Mouse (Mus musculus): ENCODE results near the gene Ninj2. TPM values are rescaled to one million over a fixed set of nuclear protein-coding genes. Genes with fewer than 3 reads are reported as not detected.
A peak's percentile ranks its signal among the peaks of the same experiment; 100 is the strongest.

The Ninj2 gene
- total and polyA plus RNA-seq, 3 experiments: 0.08 TPM; not detected in 2

GRCm38 (mm10) chr6:120189287-120189686 lies 96.1 kb downstream of the Ninj2 start:
- Histone ChIP-seq H3K4me1 (ENCODE audit: control insufficient read depth in 1 of 2, insufficient read depth in 2 of 2, low read length in 2 of 2) (peaks cover 2 to 9% of the 10 kb centered on the region in 2 experiments; a peak in 3 of 4 replicates), H3K27me3 (ENCODE audit: control insufficient read depth in 1 of 2, insufficient read depth in 2 of 2, low read length in 2 of 2) (no peaks in the 10 kb centered on the region), H3K79me2 (ENCODE audit: control insufficient read depth, insufficient read depth, low read length, poor library complexity) (no peaks in the 10 kb centered on the region; the same call in 1 of the 2 replicates), H3K27ac (ENCODE audit: control insufficient read depth, low read depth, low read length) (peak overlapping the region; percentile 51), H3K9me3 (replicated peaks; ENCODE audit: insufficient read depth, low read length) (no peaks in the 10 kb centered on the region), H3K4me3 (ENCODE audit: control insufficient read depth in 1 of 2, insufficient read depth in 1 of 2, low read depth in 2 of 2, low read length in 2 of 2) (peak overlapping the region in 1 of 2 experiments; percentile 73; a peak in 1 of 4 replicates), H3K36me3 (ENCODE audit: control insufficient read depth in 1 of 2, insufficient read depth in 2 of 2, low read length in 2 of 2) (peaks cover 0 to 4% of the 10 kb centered on the region in 2 experiments; a peak in 2 of 4 replicates), H3K9ac (ENCODE audit: control insufficient read depth, low read depth, low read length, poor library complexity, severe bottlenecking) (peak overlapping the region; percentile 69)
- DNase-seq (ENCODE audit: low read depth, low spot score): peak; percentile 55
- TF ChIP-seq SMC3 (IDR thresholded peaks at IDR 0.05; ENCODE audit: low read depth, low read length): no peak
- TF ChIP-seq CHD1 (IDR thresholded peaks at IDR 0.05; ENCODE audit: low read depth, low read length): no peak
- no peak for TF ChIP-seq MAZ (IDR thresholded peaks at IDR 0.05; ENCODE audit: low read depth, low read length)
- no peak for TF ChIP-seq UBTF (IDR thresholded peaks at IDR 0.05; ENCODE audit: borderline replicate concordance, insufficient read depth, low read depth, low read length)

GRCm38 (mm10) chr6:120190365-120190764 lies 97.2 kb downstream of the Ninj2 start:
- no peak overlapping the region for H3K27ac ChIP-seq (ENCODE audit: control insufficient read depth, low read depth, low read length)
- H3K9ac ChIP-seq (ENCODE audit: control insufficient read depth, low read depth, low read length, poor library complexity, severe bottlenecking): no peak overlapping the region
- peaks cover 0 to 4% of the 10 kb centered on the region in 2 experiments; a peak in 2 of 4 replicates for H3K36me3 ChIP-seq (ENCODE audit: control insufficient read depth in 1 of 2, insufficient read depth in 2 of 2, low read length in 2 of 2)
- TF ChIP-seq BHLHE40 (IDR thresholded peaks at IDR 0.05; ENCODE audit: borderline replicate concordance, low read depth, low read length) (no peak), MAFK (IDR thresholded peaks at IDR 0.05; ENCODE audit: borderline replicate concordance, low read depth, low read length) (no peak), E2F4 (IDR thresholded peaks at IDR 0.05; ENCODE audit: borderline replicate concordance, low read depth, low read length) (no peak), KAT2A (conservative IDR thresholded peaks at IDR 0.05; ENCODE audit: low read depth, low read length) (no peak), GABPA (IDR thresholded peaks at IDR 0.05; ENCODE audit: low read depth, low read length) (no peak), MYB (IDR thresholded peaks at IDR 0.05; ENCODE audit: low read depth, low read length) (no peak), TAL1 (IDR thresholded peaks at IDR 0.05; ENCODE audit: low read length) (no peak), CHD1 (IDR thresholded peaks at IDR 0.05; ENCODE audit: low read depth, low read length) (no peak), POLR2A (IDR thresholded peaks at IDR 0.05; ENCODE audit: control insufficient read depth in 1 of 2, insufficient read depth in 1 of 2, low read depth in 1 of 2, low read length in 2 of 2, poor library complexity in 1 of 2) (no peak), MXI1 (IDR thresholded peaks at IDR 0.05; ENCODE audit: low read depth, low read length) (no peak), CHD2 (IDR thresholded peaks at IDR 0.05; ENCODE audit: low read length) (no peak), ZKSCAN1 (IDR thresholded peaks at IDR 0.05; ENCODE audit: low read depth, low read length) (no peak), SIN3A (IDR thresholded peaks at IDR 0.05; ENCODE audit: low read length) (no peak), SMC3 (IDR thresholded peaks at IDR 0.05; ENCODE audit: low read depth, low read length) (no peak)
- no peak for DNase-seq (ENCODE audit: low read depth, low spot score)
- H3K4me1 ChIP-seq (ENCODE audit: control insufficient read depth in 1 of 2, insufficient read depth in 2 of 2, low read length in 2 of 2): peaks cover 2 to 12% of the 10 kb centered on the region in 2 experiments; a peak in 3 of 4 replicates
- H3K79me2 ChIP-seq (ENCODE audit: control insufficient read depth, insufficient read depth, low read length, poor library complexity): no peaks in the 10 kb centered on the region; the same call in 1 of the 2 replicates
- no peaks in the 10 kb centered on the region for H3K27me3 ChIP-seq (ENCODE audit: control insufficient read depth in 1 of 2, insufficient read depth in 2 of 2, low read length in 2 of 2)
- no peak overlapping the region for H3K4me3 ChIP-seq (ENCODE audit: control insufficient read depth in 1 of 2, insufficient read depth in 1 of 2, low read depth in 2 of 2, low read length in 2 of 2)
- no peaks in the 10 kb centered on the region for H3K9me3 ChIP-seq (replicated peaks; ENCODE audit: insufficient read depth, low read length)

All from MEL (cell line).